Mouse (Mus musculus) myocyte (in vitro differentiated cells): ENCODE results near the gene Keg1.

ENCODE experiments used
- MAX ChIP-seq: IDR thresholded peaks from one replicate; pipeline ENCODE4 v1.6.1; 2011; ENCODE audit warnings: low read depth, mild to moderate bottlenecking, control low read depth
- MYOG ChIP-seq, 3 experiments: IDR thresholded peaks; one replicate each; pipeline ENCODE4 v1.6.1; 2011; ENCODE audit warnings: control low read depth in 2 of 3, low read depth in 2 of 3, mild to moderate bottlenecking in 2 of 3; ENCODE audit not compliant: insufficient read length in 2 of 3, control insufficient read depth in 1 of 3, insufficient read depth in 1 of 3
- SRF ChIP-seq: IDR thresholded peaks from one replicate; pipeline ENCODE4 v1.6.1; 2011; ENCODE audit warnings: low read depth; ENCODE audit not compliant: control insufficient read depth, insufficient read length

DNA sequence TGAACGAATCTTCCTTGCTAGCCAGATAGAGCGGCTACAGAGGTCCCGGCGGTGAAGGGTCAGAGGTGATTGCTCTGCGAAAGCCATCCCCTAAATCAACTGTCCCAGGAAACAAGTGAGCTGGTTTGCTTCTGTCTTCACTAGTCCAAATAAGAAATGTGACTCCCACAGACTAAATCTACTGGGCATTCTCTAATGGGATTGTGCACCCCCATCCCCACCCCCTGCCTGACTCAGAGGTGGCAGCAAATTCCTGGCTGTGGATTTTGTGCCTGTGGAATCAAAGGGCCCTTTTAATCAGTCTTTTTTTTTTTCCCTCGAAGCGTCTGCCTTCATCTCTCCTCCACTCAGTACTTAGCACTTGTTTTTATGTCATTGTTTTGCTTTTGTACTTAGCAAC lies 69.7 kb downstream of the Keg1 start, which contains the start of gene Cntf:
- no peak for TF ChIP-seq MAX
- TF ChIP-seq MYOG (IDR thresholded peaks at IDR 0.05; ENCODE audit: control insufficient read depth in 1 of 3, insufficient read depth in 1 of 3, insufficient read length in 2 of 3, low read depth in 2 of 3): no peak
- TF ChIP-seq SRF: no peak
